Mouse (Mus musculus) liver, adult 2 months (tissue): ENCODE measurements around the gene Sept5.

Experiments
- CTCF ChIP-seq: fragments of 200-500 bp; IDR thresholded peaks from 2 replicates; pipeline ENCODE4 v1.5.1; 2011; ENCODE audit warnings: low read depth, low read length, control low read depth
- POLR2A ChIP-seq: fragments of 200-500 bp; IDR thresholded peaks from 2 replicates; pipeline ENCODE4 v1.6.1; 2011; ENCODE audit warnings: low read length, control low read depth; ENCODE audit not compliant: insufficient read depth; ENCODE audit errors: extremely low read depth

- no peak for TF ChIP-seq POLR2A
- peak; percentile 53 for TF ChIP-seq CTCF
These were observed 39.7 kb downstream of the Sept5 start, which contains the start of gene Tbx1 for GRCm38 (mm10) chr16:18589804-18590790.
